Mouse (Mus musculus): Measurements from ENCODE around the gene Slc6a4.

Slc6a4 gene

GRCm38 (mm10) chr11:76997916-76998704 is at the start of gene Slc6a4:
Gene Slc6a4, plus strand, starts transcription at chr11:76998603.
- Histone ChIP-seq H3K36me3 (ENCODE audit: control insufficient read depth, insufficient read depth, low read length, poor library complexity, severe bottlenecking) (no peaks in the 10 kb centered on the region), H3K27me3 (ENCODE audit: control insufficient read depth, insufficient read depth, low read length, poor library complexity, severe bottlenecking) (peaks cover 5% of the 10 kb centered on the region; the same call in 1 of the 2 replicates)
- DNase-seq (ENCODE audit: low read depth, low spot score) = peak; percentile 34

GRCm38 (mm10) chr11:76953536-76953935 is 44.9 kb upstream of the Slc6a4 start:
- Histone ChIP-seq H3K36me3 (ENCODE audit: control insufficient read depth, insufficient read depth, low read length, poor library complexity, severe bottlenecking) (peaks cover 9% of the 10 kb centered on the region), H3K27me3 (ENCODE audit: control insufficient read depth, insufficient read depth, low read length, poor library complexity, severe bottlenecking) (no peaks in the 10 kb centered on the region)
- no peak for DNase-seq (ENCODE audit: low read depth, low spot score)

GRCm38 (mm10) chr11:76965703-76966102 is 32.7 kb upstream of the Slc6a4 start:
- no peak for DNase-seq (ENCODE audit: low read depth, low spot score)
- H3K36me3 ChIP-seq (ENCODE audit: control insufficient read depth, insufficient read depth, low read length, poor library complexity, severe bottlenecking) = peaks cover 12% of the 10 kb centered on the region
- no peaks in the 10 kb centered on the region for H3K27me3 ChIP-seq (ENCODE audit: control insufficient read depth, insufficient read depth, low read length, poor library complexity, severe bottlenecking)

GRCm38 (mm10) chr11:76970328-76970727 is 28.1 kb upstream of the Slc6a4 start:
- peaks cover 8% of the 10 kb centered on the region for H3K36me3 ChIP-seq (ENCODE audit: control insufficient read depth, insufficient read depth, low read length, poor library complexity, severe bottlenecking)
- H3K27me3 ChIP-seq (ENCODE audit: control insufficient read depth, insufficient read depth, low read length, poor library complexity, severe bottlenecking) = no peaks in the 10 kb centered on the region
- no peak for DNase-seq (ENCODE audit: low read depth, low spot score)

GRCm38 (mm10) chr11:76974680-76975319 is 23.6 kb upstream of the Slc6a4 start:
- Histone ChIP-seq H3K36me3 (ENCODE audit: control insufficient read depth, insufficient read depth, low read length, poor library complexity, severe bottlenecking) (peaks cover 6% of the 10 kb centered on the region; the same call in 1 of the 2 replicates), H3K27me3 (ENCODE audit: control insufficient read depth, insufficient read depth, low read length, poor library complexity, severe bottlenecking) (no peaks in the 10 kb centered on the region)
- no peak for DNase-seq (ENCODE audit: low read depth, low spot score)

GRCm38 (mm10) chr11:76981570-76982141 is 16.7 kb upstream of the Slc6a4 start:
- peaks cover 9% of the 10 kb centered on the region for H3K36me3 ChIP-seq (ENCODE audit: control insufficient read depth, insufficient read depth, low read length, poor library complexity, severe bottlenecking)
- DNase-seq (ENCODE audit: low read depth, low spot score) = no peak
- no peaks in the 10 kb centered on the region for H3K27me3 ChIP-seq (ENCODE audit: control insufficient read depth, insufficient read depth, low read length, poor library complexity, severe bottlenecking)

- Histone ChIP-seq H3K27me3 (ENCODE audit: control insufficient read depth, insufficient read depth, low read length, poor library complexity, severe bottlenecking) (no peaks in the 10 kb centered on the region), H3K36me3 (ENCODE audit: control insufficient read depth, insufficient read depth, low read length, poor library complexity, severe bottlenecking) (peaks cover 15% of the 10 kb centered on the region)
- DNase-seq (ENCODE audit: low read depth, low spot score) = no peak
Observed at GRCm38 (mm10) chr11:76982415-76982814, 16.0 kb upstream of the Slc6a4 start.

GRCm38 (mm10) chr11:76983641-76984040 is 14.8 kb upstream of the Slc6a4 start:
- Histone ChIP-seq H3K36me3 (ENCODE audit: control insufficient read depth, insufficient read depth, low read length, poor library complexity, severe bottlenecking) (peaks cover 16% of the 10 kb centered on the region), H3K27me3 (ENCODE audit: control insufficient read depth, insufficient read depth, low read length, poor library complexity, severe bottlenecking) (no peaks in the 10 kb centered on the region)
- DNase-seq (ENCODE audit: low read depth, low spot score) = no peak

- H3K27me3 ChIP-seq (ENCODE audit: control insufficient read depth, insufficient read depth, low read length, poor library complexity, severe bottlenecking) = no peaks in the 10 kb centered on the region
- no peak for DNase-seq (ENCODE audit: low read depth, low spot score)
- peaks cover 15% of the 10 kb centered on the region for H3K36me3 ChIP-seq (ENCODE audit: control insufficient read depth, insufficient read depth, low read length, poor library complexity, severe bottlenecking)
Observed at GRCm38 (mm10) chr11:76984173-76984572, 14.2 kb upstream of the Slc6a4 start.

- H3K36me3 ChIP-seq (ENCODE audit: control insufficient read depth, insufficient read depth, low read length, poor library complexity, severe bottlenecking) = peaks cover 11% of the 10 kb centered on the region; the same call in 1 of the 2 replicates
- no peak for DNase-seq (ENCODE audit: low read depth, low spot score)
- no peaks in the 10 kb centered on the region for H3K27me3 ChIP-seq (ENCODE audit: control insufficient read depth, insufficient read depth, low read length, poor library complexity, severe bottlenecking)
Observed at GRCm38 (mm10) chr11:76990839-76991238, 7.6 kb upstream of the Slc6a4 start.

GRCm38 (mm10) chr11:76992886-76993285 is 5.5 kb upstream of the Slc6a4 start:
- H3K36me3 ChIP-seq (ENCODE audit: control insufficient read depth, insufficient read depth, low read length, poor library complexity, severe bottlenecking) = no peaks in the 10 kb centered on the region
- peak; percentile 82 for DNase-seq (ENCODE audit: low read depth, low spot score)
- H3K27me3 ChIP-seq (ENCODE audit: control insufficient read depth, insufficient read depth, low read length, poor library complexity, severe bottlenecking) = peaks cover 2% of the 10 kb centered on the region; the same call in 1 of the 2 replicates

- DNase-seq (ENCODE audit: low read depth, low spot score) = no peak
- H3K36me3 ChIP-seq (ENCODE audit: control insufficient read depth, insufficient read depth, low read length, poor library complexity, severe bottlenecking) = no peaks in the 10 kb centered on the region
- peaks cover 5% of the 10 kb centered on the region; the same call in 1 of the 2 replicates for H3K27me3 ChIP-seq (ENCODE audit: control insufficient read depth, insufficient read depth, low read length, poor library complexity, severe bottlenecking)
Observed at GRCm38 (mm10) chr11:76995966-76996672, 2.3 kb upstream of the Slc6a4 start.

- Histone ChIP-seq H3K36me3 (ENCODE audit: control insufficient read depth, insufficient read depth, low read length, poor library complexity, severe bottlenecking) (no peaks in the 10 kb centered on the region), H3K27me3 (ENCODE audit: control insufficient read depth, insufficient read depth, low read length, poor library complexity, severe bottlenecking) (peaks cover 5% of the 10 kb centered on the region; the same call in 1 of the 2 replicates)
- DNase-seq (ENCODE audit: low read depth, low spot score) = peak; percentile 83
Observed at GRCm38 (mm10) chr11:76997305-76997704, 1.1 kb upstream of the Slc6a4 start.

GRCm38 (mm10) chr11:76998705-76999226 is 363 bp downstream of the Slc6a4 start:
- Histone ChIP-seq H3K27me3 (ENCODE audit: control insufficient read depth, insufficient read depth, low read length, poor library complexity, severe bottlenecking) (peaks cover 5% of the 10 kb centered on the region; the same call in 1 of the 2 replicates), H3K36me3 (ENCODE audit: control insufficient read depth, insufficient read depth, low read length, poor library complexity, severe bottlenecking) (no peaks in the 10 kb centered on the region)
- DNase-seq (ENCODE audit: low read depth, low spot score) = no peak
